Mouse (Mus musculus): Measurements from ENCODE around the gene B430305J03Rik.

Gene B430305J03Rik

GRCm38 (mm10) chr3:61348036-61348614, 17.6 kb downstream of the B430305J03Rik start:
- no peak for DNase-seq

- DNase-seq: no peak
Observed at GRCm38 (mm10) chr3:61345636-61346035, 20.1 kb downstream of the B430305J03Rik start.

- DNase-seq: no peak
Observed at GRCm38 (mm10) chr3:61344031-61344430, 21.7 kb downstream of the B430305J03Rik start.

- DNase-seq: no peak
Observed at GRCm38 (mm10) chr3:61340321-61340720, 25.4 kb downstream of the B430305J03Rik start.

- DNase-seq: no peak
Observed at GRCm38 (mm10) chr3:61337230-61337629, 28.5 kb downstream of the B430305J03Rik start.

GRCm38 (mm10) chr3:61336205-61336604, 29.5 kb downstream of the B430305J03Rik start:
- DNase-seq: no peak

GRCm38 (mm10) chr3:61321632-61322031, 44.1 kb downstream of the B430305J03Rik start:
- no peak for DNase-seq

GRCm38 (mm10) chr3:61320031-61320430, 45.7 kb downstream of the B430305J03Rik start:
- DNase-seq: no peak

GRCm38 (mm10) chr3:61315002-61315401, 50.7 kb downstream of the B430305J03Rik start:
- no peak for DNase-seq

Measured in thymus, postnatal 36 days (tissue).